Mouse (Mus musculus) midbrain, embryonic 14.5 days (tissue): ENCODE measurements around the gene Pim1. TPM values are rescaled to one million over a fixed set of nuclear protein-coding genes. Genes with fewer than 3 reads are reported as not detected.

Experiments used
- ATAC-seq: fragments of 200-750 bp; cut with Nextera tagmentation; 2 replicates; pipeline ENCODE4 v1.8.0; 2017; ENCODE audit warnings: moderate number of reproducible peaks, moderate library complexity; ENCODE audit not compliant: low FRiP score, low TSS enrichment
- DNase-seq: peaks from one replicate; pipeline ENCODE4 v3.0.0-alpha.2; 2015
- H3K27ac ChIP-seq: fragments of 300-500 bp; sonication (generic); replicated peaks from 2 replicates; pipeline ENCODE4 v1.5.1; 2014; ENCODE audit warnings: mild to moderate bottlenecking, low read depth, low read length, moderate library complexity
- H3K27me3 ChIP-seq: fragments of 300-500 bp; sonication (generic); 2 replicates; pipeline ENCODE4 v1.6.1; 2014; ENCODE audit warnings: low read length, control low read depth, mixed read lengths; ENCODE audit not compliant: control insufficient read depth, insufficient read depth
- H3K36me3 ChIP-seq: fragments of 300-500 bp; sonication (generic); 2 replicates; pipeline ENCODE4 v1.6.1; 2014; ENCODE audit warnings: low read length, control low read depth; ENCODE audit not compliant: control insufficient read depth, insufficient read depth
- H3K4me1 ChIP-seq: fragments of 300-500 bp; sonication (generic); 2 replicates; pipeline ENCODE4 v1.6.1; 2014; ENCODE audit warnings: mild to moderate bottlenecking, antibody characterized with exemption, low read length, control low read depth; ENCODE audit not compliant: control insufficient read depth, insufficient read depth
- H3K4me2 ChIP-seq: fragments of 300-500 bp; sonication (generic); 2 replicates; pipeline ENCODE4 v1.6.1; 2014; ENCODE audit warnings: mild to moderate bottlenecking, low read length, moderate library complexity
- H3K4me3 ChIP-seq: fragments of 300-500 bp; sonication (generic); replicated peaks from 2 replicates; pipeline ENCODE4 v1.5.1; 2014; ENCODE audit warnings: low read depth, low read length
- H3K9ac ChIP-seq: fragments of 300-500 bp; sonication (generic); replicated peaks from 2 replicates; pipeline ENCODE4 v1.6.1; 2014; ENCODE audit warnings: mild to moderate bottlenecking, low read length, moderate library complexity
- H3K9me3 ChIP-seq: fragments of 300-500 bp; sonication (generic); 2 replicates; pipeline ENCODE4 v1.6.1; 2016; ENCODE audit warnings: low read length, control low read depth, mixed read lengths; ENCODE audit not compliant: control insufficient read depth
- WGBS: fragments of 180-500 bp; shearing (Covaris S2); extraction: QIAGEN DNeasy Blood & Tissue Kit; methylation state at CpG from one replicate; pipeline ENCODE4 v1.1.7; 2014; 5-methylcytosine and 5-hydroxymethylcytosine counted together
- polyA plus RNA-seq: library from polyadenylated mRNA; unstranded; fragments of >200 nt; fragmentation: Nextera tagmentation; extraction: Ambion mirVana; gene quantifications from 2 replicates; pipeline ENCODE4 v1.2.1, GENCODE M21; 2014

Pim1 gene
- 10.1 and 10.3 TPM in 2 replicates for polyA plus RNA-seq

GRCm38 (mm10) chr17:29490713-29491581 lies at the start of gene Pim1:
Pim1 (plus strand) TSS chr17:29490753.
- peaks cover 19% of the 10 kb centered on the region for H3K4me1 ChIP-seq
- peak; percentile 81 for DNase-seq
- no peak; the same call in none of the 2 replicates for ATAC-seq

GRCm38 (mm10) chr17:29441562-29441961 lies 49.0 kb upstream of the Pim1 start:
- DNase-seq (no peak), ATAC-seq (no peak)
- Histone ChIP-seq H3K4me1 (peaks cover 10% of the 10 kb centered on the region; the same call in 1 of the 2 replicates), H3K9ac (no peak overlapping the region), H3K36me3 (no peaks in the 10 kb centered on the region), H3K27me3 (no peaks in the 10 kb centered on the region), H3K27ac (no peak overlapping the region), H3K4me2 (no peak overlapping the region), H3K9me3 (no peaks in the 10 kb centered on the region), H3K4me3 (no peak overlapping the region)
- 82% methylated on average over 4 of the region's 4 CpGs for WGBS

More at GRCm38 (mm10) chr17:29490713-29491581, at the start of gene Pim1:
- peak within 1 kb of the TSS; percentile 79 for H3K4me3 ChIP-seq
- peak within 1 kb of the TSS; percentile 95 for H3K27ac ChIP-seq
- H3K36me3 ChIP-seq, result peaks cover 11% of the 10 kb centered on the region
- no peaks in the 10 kb centered on the region for H3K27me3 ChIP-seq
- peak within 1 kb of the TSS; percentile 79 for H3K9ac ChIP-seq
- H3K4me2 ChIP-seq, result peak within 1 kb of the TSS; percentile 95
- H3K9me3 ChIP-seq, result no peaks in the 10 kb centered on the region
- WGBS, result under 1% methylated on average over 93 of the region's 99 CpGs

GRCm38 (mm10) chr17:29442131-29442557 lies 48.4 kb upstream of the Pim1 start:
- Histone ChIP-seq H3K9ac (no peak overlapping the region), H3K27me3 (no peaks in the 10 kb centered on the region), H3K27ac (no peak overlapping the region), H3K4me1 (peaks cover 10% of the 10 kb centered on the region; the same call in 1 of the 2 replicates), H3K4me2 (no peak overlapping the region), H3K4me3 (no peak overlapping the region), H3K9me3 (no peaks in the 10 kb centered on the region), H3K36me3 (no peaks in the 10 kb centered on the region)
- ATAC-seq (no peak), DNase-seq (no peak)
- WGBS, result 64% methylated on average over 7 of the region's 7 CpGs

GRCm38 (mm10) chr17:29443724-29444123 lies 46.8 kb upstream of the Pim1 start:
- H3K9me3 ChIP-seq, result no peaks in the 10 kb centered on the region
- H3K9ac ChIP-seq, result no peak overlapping the region
- H3K27ac ChIP-seq, result no peak overlapping the region
- ATAC-seq, result no peak
- H3K4me2 ChIP-seq, result no peak overlapping the region
- H3K4me3 ChIP-seq, result no peak overlapping the region
- no peaks in the 10 kb centered on the region for H3K36me3 ChIP-seq
- WGBS, result 84% methylated on average over 4 of the region's 4 CpGs
- no peaks in the 10 kb centered on the region for H3K27me3 ChIP-seq
- no peaks in the 10 kb centered on the region for H3K4me1 ChIP-seq
- DNase-seq, result no peak

- no peak for ATAC-seq
- Histone ChIP-seq H3K27me3 (no peaks in the 10 kb centered on the region), H3K4me2 (no peak overlapping the region), H3K27ac (peak overlapping the region; percentile 1; the same call in 1 of the 2 replicates), H3K4me1 (no peaks in the 10 kb centered on the region), H3K36me3 (no peaks in the 10 kb centered on the region), H3K4me3 (no peak overlapping the region), H3K9me3 (no peaks in the 10 kb centered on the region), H3K9ac (no peak overlapping the region)
- 18% methylated on average over 8 of the region's 8 CpGs for WGBS
- peak; percentile 44 for DNase-seq
Observed at GRCm38 (mm10) chr17:29445072-29445471, 45.5 kb upstream of the Pim1 start.

- 44% methylated on average over 3 of the region's 3 CpGs for WGBS
- H3K9me3 ChIP-seq, result no peaks in the 10 kb centered on the region
- DNase-seq, result no peak
- no peak overlapping the region for H3K4me2 ChIP-seq
- ATAC-seq, result no peak
- H3K4me1 ChIP-seq, result peaks cover 6% of the 10 kb centered on the region; the same call in 1 of the 2 replicates
- H3K9ac ChIP-seq, result no peak overlapping the region
- no peaks in the 10 kb centered on the region for H3K27me3 ChIP-seq
- H3K27ac ChIP-seq, result no peak overlapping the region
- no peaks in the 10 kb centered on the region for H3K36me3 ChIP-seq
- no peak overlapping the region for H3K4me3 ChIP-seq
Observed at GRCm38 (mm10) chr17:29447323-29447722, 43.2 kb upstream of the Pim1 start.

- Histone ChIP-seq H3K36me3 (no peaks in the 10 kb centered on the region), H3K27ac (no peak overlapping the region), H3K27me3 (no peaks in the 10 kb centered on the region), H3K9ac (no peak overlapping the region), H3K4me2 (no peak overlapping the region), H3K4me1 (peaks cover 6% of the 10 kb centered on the region; the same call in 1 of the 2 replicates), H3K4me3 (no peak overlapping the region), H3K9me3 (no peaks in the 10 kb centered on the region)
- DNase-seq, result no peak
- 68% methylated on average over 8 of the region's 8 CpGs for WGBS
- no peak for ATAC-seq
Observed at GRCm38 (mm10) chr17:29448055-29448454, 42.5 kb upstream of the Pim1 start.

GRCm38 (mm10) chr17:29448561-29448960 lies 42.0 kb upstream of the Pim1 start:
- no peak for ATAC-seq
- DNase-seq, result no peak
- Histone ChIP-seq H3K4me1 (peaks cover 6% of the 10 kb centered on the region; the same call in 1 of the 2 replicates), H3K9me3 (no peaks in the 10 kb centered on the region), H3K4me3 (no peak overlapping the region), H3K4me2 (no peak overlapping the region), H3K27ac (no peak overlapping the region), H3K27me3 (no peaks in the 10 kb centered on the region), H3K9ac (no peak overlapping the region), H3K36me3 (no peaks in the 10 kb centered on the region)
- 80% methylated on average over 2 of the region's 2 CpGs for WGBS
